Mouse (Mus musculus): ENCODE results near the gene Krtap28-13. TPM values are rescaled to one million over a fixed set of nuclear protein-coding genes. Genes with fewer than 3 reads are reported as not detected.

The Krtap28-13 gene
- polyA plus RNA-seq, 1 experiment from 2014 or later, result 0.29 TPM

DNA sequence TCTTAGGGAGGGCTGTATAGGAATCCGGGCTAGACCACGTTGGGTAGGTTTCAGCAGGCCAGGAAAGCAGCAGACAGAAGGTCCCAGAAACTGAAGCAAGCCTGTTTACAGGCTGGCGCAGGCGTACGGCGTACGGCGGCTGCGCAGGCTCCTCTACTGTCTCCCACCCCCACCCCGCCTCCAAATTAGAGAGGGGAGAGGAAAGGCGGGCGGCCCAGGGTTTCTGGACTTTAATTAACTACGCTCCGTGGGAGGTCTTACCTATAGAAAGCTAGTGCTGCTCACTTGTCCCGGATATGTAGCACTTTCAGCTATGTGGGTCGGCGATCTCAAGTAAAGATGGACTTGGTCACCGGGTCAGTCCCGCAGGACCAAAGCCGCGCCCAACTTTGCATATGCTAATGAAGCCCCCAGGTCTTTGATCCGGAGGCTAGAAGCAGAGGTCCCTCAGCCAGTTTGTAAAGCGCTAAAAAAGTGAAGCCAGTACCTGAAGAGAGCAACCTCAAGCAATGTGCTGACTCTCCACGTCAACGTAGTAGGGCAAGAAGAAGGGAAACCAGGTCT is 22.5 kb upstream of the Krtap28-13 start, which contains the start of gene Slc19a3:
TSS of gene Slc19a3 (minus strand) at position 340 of the 564 bp plus-strand sequence.
- peak within 1 kb of the TSS; percentile 36; the same call in 1 of the 2 replicates for H3K27ac ChIP-seq (replicated peaks; ENCODE audit: low read depth, low read length)
- H3K4me1 ChIP-seq (ENCODE audit: control insufficient read depth, insufficient read depth, low read length), result no peaks in the 10 kb centered on the region

DNA sequence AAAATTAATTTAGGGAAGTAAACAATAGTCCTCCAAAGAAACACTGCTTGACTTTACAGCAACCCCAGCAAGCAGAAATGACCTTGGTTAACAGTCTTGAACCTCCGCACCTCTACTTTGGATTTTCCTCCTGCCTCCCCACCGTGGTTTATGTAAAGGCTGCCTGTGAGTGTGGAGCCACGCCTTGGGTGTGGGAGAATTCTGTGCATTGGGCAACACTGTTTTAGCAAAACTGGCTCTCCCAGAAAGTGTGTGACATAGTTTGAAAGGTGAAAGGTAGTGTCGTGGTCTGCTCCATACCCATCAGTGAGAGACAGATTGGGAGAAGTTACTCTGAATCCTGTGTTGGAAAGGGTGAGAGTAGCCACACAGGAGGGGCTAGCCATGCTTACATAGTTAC is 21.6 kb upstream of the Krtap28-13 start:
- no peaks in the 10 kb centered on the region for H3K27me3 ChIP-seq (replicated peaks; ENCODE audit: control insufficient read depth, insufficient read depth, low read length)
- peak; percentile 33 for DNase-seq (ENCODE audit: low spot score)
- no peak overlapping the region for H3K9ac ChIP-seq (ENCODE audit: low read depth, low read length)
- no peaks in the 10 kb centered on the region for H3K36me3 ChIP-seq (ENCODE audit: control insufficient read depth, insufficient read depth, low read length)
- H3K4me1 ChIP-seq (ENCODE audit: control insufficient read depth, insufficient read depth, low read length), result no peaks in the 10 kb centered on the region
- 76% methylated on average over 4 of the region's 4 CpGs for WGBS
- no peak for ATAC-seq (ENCODE audit: low read depth)
- H3K9me3 ChIP-seq (ENCODE audit: control insufficient read depth, low read length), result no peaks in the 10 kb centered on the region
- H3K4me2 ChIP-seq (ENCODE audit: low read depth, low read length), result no peak overlapping the region
- H3K4me3 ChIP-seq (ENCODE audit: low read depth, low read length), result no peak overlapping the region
- no peak overlapping the region for H3K27ac ChIP-seq (replicated peaks; ENCODE audit: low read depth, low read length)

More for the DNA sequence above, 22.5 kb upstream of the Krtap28-13 start, which contains the start of gene Slc19a3:
- no peaks in the 10 kb centered on the region for H3K27me3 ChIP-seq (replicated peaks; ENCODE audit: control insufficient read depth, insufficient read depth, low read length)
- no peaks in the 10 kb centered on the region for H3K9me3 ChIP-seq (ENCODE audit: control insufficient read depth, low read length)
- H3K9ac ChIP-seq (ENCODE audit: low read depth, low read length), result peak within 1 kb of the TSS; percentile 54
- peak; percentile 93 for ATAC-seq (ENCODE audit: low read depth)
- 1% methylated on average over 25 of the region's 25 CpGs for WGBS
- peak within 1 kb of the TSS; percentile 72 for H3K4me2 ChIP-seq (ENCODE audit: low read depth, low read length)
- peak within 1 kb of the TSS; percentile 42 for H3K4me3 ChIP-seq (ENCODE audit: low read depth, low read length)
- no peaks in the 10 kb centered on the region for H3K36me3 ChIP-seq (ENCODE audit: control insufficient read depth, insufficient read depth, low read length)
- peak; percentile 87 for DNase-seq (ENCODE audit: low spot score)

DNA sequence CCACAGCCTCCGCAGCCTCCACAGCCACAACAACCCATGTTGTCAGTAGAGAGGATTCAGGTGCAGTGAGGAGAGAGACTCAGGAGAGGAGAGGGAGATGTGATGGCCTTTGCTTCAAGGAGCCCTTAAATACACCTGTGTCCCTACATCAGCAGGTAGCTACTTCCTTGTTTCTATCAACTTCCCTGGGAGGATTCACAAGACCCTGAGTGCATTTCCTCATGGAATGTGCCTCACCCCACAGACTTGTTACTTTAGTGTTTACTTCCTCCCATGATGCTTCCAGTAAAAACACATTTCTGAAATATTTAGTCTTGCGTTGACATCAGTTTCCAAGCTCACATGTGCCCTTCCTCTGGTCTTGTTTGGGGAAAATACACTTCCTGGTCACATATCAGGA is 18.4 kb upstream of the Krtap28-13 start, which contains the start of gene Krtap28-10:
TSS of gene Krtap28-10 (minus strand) at position 101 of the 400 bp plus-strand sequence.
- H3K9me3 ChIP-seq (ENCODE audit: control insufficient read depth, low read length), result no peaks in the 10 kb centered on the region
- H3K4me2 ChIP-seq (ENCODE audit: low read depth, low read length), result no peak within 1 kb of the TSS
- ATAC-seq (ENCODE audit: low read depth) (no peak), DNase-seq (ENCODE audit: low spot score) (no peak)
- no peaks in the 10 kb centered on the region for H3K4me1 ChIP-seq (ENCODE audit: control insufficient read depth, insufficient read depth, low read length)
- H3K36me3 ChIP-seq (ENCODE audit: control insufficient read depth, insufficient read depth, low read length), result no peaks in the 10 kb centered on the region
- no peak within 1 kb of the TSS for H3K4me3 ChIP-seq (ENCODE audit: low read depth, low read length)
- no peak within 1 kb of the TSS for H3K27ac ChIP-seq (replicated peaks; ENCODE audit: low read depth, low read length)
- no peaks in the 10 kb centered on the region for H3K27me3 ChIP-seq (replicated peaks; ENCODE audit: control insufficient read depth, insufficient read depth, low read length)
- H3K9ac ChIP-seq (ENCODE audit: low read depth, low read length), result no peak within 1 kb of the TSS
- 93% methylated on average over 2 of the region's 2 CpGs for WGBS

DNA sequence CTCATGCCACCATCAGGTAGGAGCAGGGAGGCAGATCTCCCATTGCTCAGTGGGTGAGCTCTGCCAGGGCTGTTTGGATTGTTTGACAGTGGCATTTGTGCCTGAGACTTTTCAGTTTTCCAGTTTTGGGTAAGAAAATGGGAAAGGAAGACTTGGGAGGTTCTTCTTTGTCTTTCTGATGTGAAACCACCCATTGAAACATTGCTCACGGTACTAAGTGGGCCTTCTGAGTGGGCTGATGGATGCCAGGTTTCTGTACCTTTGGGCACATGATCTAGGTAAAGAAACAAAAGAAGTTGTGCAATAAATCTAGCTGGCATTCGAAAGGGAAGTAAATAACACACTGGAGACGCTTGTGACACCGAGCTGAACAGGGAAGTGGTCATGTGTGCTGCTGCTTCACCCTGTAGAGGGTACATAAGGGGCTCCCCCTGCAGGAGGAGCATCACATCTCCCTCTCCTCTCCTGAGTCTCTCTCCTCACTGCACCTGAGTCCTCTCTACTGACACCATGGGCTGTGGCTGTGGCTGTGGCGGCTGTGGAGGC is 15.8 kb upstream of the Krtap28-13 start, which contains the start of gene Gm47969:
TSS of gene Gm47969 (plus strand) at position 51 of the 546 bp plus-strand sequence.
- H3K4me1 ChIP-seq (ENCODE audit: control insufficient read depth, insufficient read depth, low read length), result no peaks in the 10 kb centered on the region
- no peak within 1 kb of the TSS for H3K9ac ChIP-seq (ENCODE audit: low read depth, low read length)
- no peak within 1 kb of the TSS for H3K4me3 ChIP-seq (ENCODE audit: low read depth, low read length)
- no peak within 1 kb of the TSS for H3K27ac ChIP-seq (replicated peaks; ENCODE audit: low read depth, low read length)
- WGBS, result 84% methylated on average over 4 of the region's 5 CpGs
- DNase-seq (ENCODE audit: low spot score) (no peak), ATAC-seq (ENCODE audit: low read depth) (no peak)
- no peaks in the 10 kb centered on the region for H3K27me3 ChIP-seq (replicated peaks; ENCODE audit: control insufficient read depth, insufficient read depth, low read length)
- H3K4me2 ChIP-seq (ENCODE audit: low read depth, low read length), result no peak within 1 kb of the TSS
- H3K9me3 ChIP-seq (ENCODE audit: control insufficient read depth, low read length), result no peaks in the 10 kb centered on the region
- no peaks in the 10 kb centered on the region for H3K36me3 ChIP-seq (ENCODE audit: control insufficient read depth, insufficient read depth, low read length)

DNA sequence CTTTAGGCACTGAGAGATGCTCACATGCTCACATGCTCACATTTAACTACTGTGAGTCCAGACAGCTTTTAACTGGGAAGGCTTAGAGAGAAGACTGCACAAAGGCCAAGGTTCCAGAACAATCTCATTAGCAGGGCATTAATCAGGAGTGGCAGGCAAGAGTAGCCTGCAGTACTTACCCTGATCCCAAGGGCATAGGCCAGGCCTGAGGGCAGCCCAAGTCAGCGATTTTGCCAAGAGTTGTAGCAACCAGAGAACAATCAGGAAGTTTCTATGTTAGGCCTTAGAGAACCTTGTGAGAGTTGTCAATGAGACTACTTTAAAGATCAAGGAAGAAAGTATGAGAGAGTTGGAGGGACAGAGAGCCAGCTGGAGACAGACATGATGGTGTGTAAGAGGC is 2.2 kb upstream of the Krtap28-13 start:
- Histone ChIP-seq H3K4me2 (ENCODE audit: low read depth, low read length) (no peak overlapping the region), H3K36me3 (ENCODE audit: control insufficient read depth, insufficient read depth, low read length) (no peaks in the 10 kb centered on the region), H3K27ac (replicated peaks; ENCODE audit: low read depth, low read length) (no peak overlapping the region), H3K27me3 (replicated peaks; ENCODE audit: control insufficient read depth, insufficient read depth, low read length) (no peaks in the 10 kb centered on the region), H3K9ac (ENCODE audit: low read depth, low read length) (no peak overlapping the region), H3K9me3 (ENCODE audit: control insufficient read depth, low read length) (no peaks in the 10 kb centered on the region), H3K4me3 (ENCODE audit: low read depth, low read length) (no peak overlapping the region), H3K4me1 (ENCODE audit: control insufficient read depth, insufficient read depth, low read length) (no peaks in the 10 kb centered on the region)
- WGBS, result 44% methylated on average over 1 of the region's 1 CpGs
- ATAC-seq (ENCODE audit: low read depth), result no peak
- no peak for DNase-seq (ENCODE audit: low spot score)

DNA sequence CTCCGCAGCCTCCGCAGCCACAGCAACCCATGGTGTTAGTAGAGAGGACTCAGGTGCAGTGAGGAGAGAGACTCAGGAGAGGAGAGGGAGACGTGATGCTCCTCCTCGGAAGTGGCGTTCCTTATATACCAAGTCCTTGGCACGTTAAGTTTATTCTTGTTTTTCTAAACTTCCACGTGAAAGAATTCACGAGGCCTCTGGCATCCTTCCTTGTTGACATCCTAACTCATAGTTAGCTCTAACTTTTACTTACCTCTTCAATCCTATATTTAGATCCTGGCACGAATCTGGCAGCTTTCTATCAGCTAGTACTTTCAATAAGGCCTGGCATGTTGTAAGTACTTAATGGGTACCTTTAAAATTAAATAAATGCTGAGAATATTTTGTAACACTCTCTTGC is 1.5 kb upstream of the Krtap28-13 start, which contains the start of gene A030005K14Rik:
TSS of gene A030005K14Rik (minus strand) at position 101 of the 400 bp plus-strand sequence.
- ATAC-seq (ENCODE audit: low read depth) (no peak), DNase-seq (ENCODE audit: low spot score) (no peak)
- H3K4me2 ChIP-seq (ENCODE audit: low read depth, low read length), result no peak within 1 kb of the TSS
- H3K4me1 ChIP-seq (ENCODE audit: control insufficient read depth, insufficient read depth, low read length), result no peaks in the 10 kb centered on the region
- no peak within 1 kb of the TSS for H3K4me3 ChIP-seq (ENCODE audit: low read depth, low read length)
- WGBS, result 86% methylated on average over 9 of the region's 9 CpGs
- H3K27me3 ChIP-seq (replicated peaks; ENCODE audit: control insufficient read depth, insufficient read depth, low read length), result no peaks in the 10 kb centered on the region
- H3K9ac ChIP-seq (ENCODE audit: low read depth, low read length), result no peak within 1 kb of the TSS
- H3K9me3 ChIP-seq (ENCODE audit: control insufficient read depth, low read length), result no peaks in the 10 kb centered on the region
- no peaks in the 10 kb centered on the region for H3K36me3 ChIP-seq (ENCODE audit: control insufficient read depth, insufficient read depth, low read length)
- no peak within 1 kb of the TSS for H3K27ac ChIP-seq (replicated peaks; ENCODE audit: low read depth, low read length)

DNA sequence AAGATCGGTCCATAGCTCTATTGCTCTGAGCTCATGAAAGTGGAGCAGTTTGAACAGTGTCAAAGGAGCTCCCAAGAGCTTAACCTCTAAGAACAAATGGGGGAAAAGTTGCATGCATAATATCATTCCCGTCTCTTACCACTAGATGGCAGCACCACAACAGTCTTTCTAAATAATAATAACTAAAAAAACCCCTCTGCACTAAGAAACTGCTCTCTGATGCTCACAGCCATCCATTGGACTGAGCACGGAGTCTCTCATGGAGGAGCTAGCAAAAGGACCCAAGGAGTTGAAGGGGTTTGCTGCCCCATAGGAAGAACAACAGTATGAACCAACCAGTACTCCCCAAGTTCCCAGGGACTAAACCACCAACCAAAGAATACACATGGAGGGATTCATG is 4.1 kb downstream of the Krtap28-13 start:
- WGBS, result 35% methylated on average over 3 of the region's 3 CpGs

DNA sequence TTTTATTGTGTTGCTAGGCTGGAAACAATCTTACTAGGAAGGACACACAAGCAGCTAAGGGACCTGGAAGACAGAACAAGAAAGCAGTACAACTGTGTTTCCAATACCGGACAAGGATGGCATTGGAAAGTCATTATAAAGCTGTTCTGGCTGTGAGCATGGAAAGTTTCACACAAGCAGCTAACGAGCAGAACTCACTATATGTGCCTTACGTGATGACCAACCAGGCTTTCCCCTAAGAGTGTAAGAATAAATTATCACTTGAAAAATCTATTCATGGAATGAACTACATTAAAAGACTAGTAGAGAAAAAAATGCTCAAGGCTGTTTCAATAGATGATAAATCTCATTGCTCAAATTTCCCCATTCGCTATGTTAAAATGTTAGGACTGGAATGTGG is 5.8 kb downstream of the Krtap28-13 start:
- DNase-seq (ENCODE audit: low spot score), result no peak
- Histone ChIP-seq H3K27ac (replicated peaks; ENCODE audit: low read depth, low read length) (no peak overlapping the region), H3K36me3 (ENCODE audit: control insufficient read depth, insufficient read depth, low read length) (no peaks in the 10 kb centered on the region), H3K4me3 (ENCODE audit: low read depth, low read length) (no peak overlapping the region), H3K4me2 (ENCODE audit: low read depth, low read length) (no peak overlapping the region), H3K9me3 (ENCODE audit: control insufficient read depth, low read length) (no peaks in the 10 kb centered on the region), H3K27me3 (replicated peaks; ENCODE audit: control insufficient read depth, insufficient read depth, low read length) (no peaks in the 10 kb centered on the region), H3K9ac (ENCODE audit: low read depth, low read length) (no peak overlapping the region), H3K4me1 (ENCODE audit: control insufficient read depth, insufficient read depth, low read length) (no peaks in the 10 kb centered on the region)
- ATAC-seq (ENCODE audit: low read depth), result no peak
- 88% methylated on average over 4 of the region's 4 CpGs for WGBS

More for the DNA sequence above, 4.1 kb downstream of the Krtap28-13 start:
- Histone ChIP-seq H3K36me3 (ENCODE audit: control insufficient read depth, insufficient read depth, low read length) (no peaks in the 10 kb centered on the region), H3K4me3 (ENCODE audit: low read depth, low read length) (no peak overlapping the region), H3K4me1 (ENCODE audit: control insufficient read depth, insufficient read depth, low read length) (no peaks in the 10 kb centered on the region), H3K9ac (ENCODE audit: low read depth, low read length) (no peak overlapping the region), H3K4me2 (ENCODE audit: low read depth, low read length) (no peak overlapping the region), H3K9me3 (ENCODE audit: control insufficient read depth, low read length) (no peaks in the 10 kb centered on the region), H3K27ac (replicated peaks; ENCODE audit: low read depth, low read length) (no peak overlapping the region), H3K27me3 (replicated peaks; ENCODE audit: control insufficient read depth, insufficient read depth, low read length) (no peaks in the 10 kb centered on the region)
- DNase-seq (ENCODE audit: low spot score), result peak; percentile 49
- no peak for ATAC-seq (ENCODE audit: low read depth)

DNA sequence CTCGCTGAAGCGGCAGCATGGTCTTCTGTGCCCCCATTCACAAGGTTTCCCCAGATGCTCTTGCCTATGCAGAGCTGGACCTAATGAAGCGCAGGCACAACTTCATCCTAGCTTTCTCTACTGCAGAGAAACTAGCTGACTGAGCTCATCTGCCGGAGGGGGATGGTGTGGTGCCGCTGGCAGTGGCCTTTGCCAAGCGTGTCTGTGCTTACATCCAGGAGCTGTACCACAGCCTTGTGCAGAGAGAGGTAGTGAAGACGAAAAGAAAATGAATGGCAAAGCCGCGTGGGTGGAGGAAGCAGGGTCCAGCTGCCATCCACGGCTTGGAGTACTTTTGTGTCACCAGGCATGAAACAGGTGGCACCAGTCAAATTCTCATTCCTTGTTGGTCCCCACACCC is 6.5 kb downstream of the Krtap28-13 start:
- H3K9ac ChIP-seq (ENCODE audit: low read depth, low read length), result no peak overlapping the region
- 85% methylated on average over 10 of the region's 10 CpGs for WGBS
- H3K4me3 ChIP-seq (ENCODE audit: low read depth, low read length), result no peak overlapping the region
- H3K4me2 ChIP-seq (ENCODE audit: low read depth, low read length), result no peak overlapping the region
- no peaks in the 10 kb centered on the region for H3K36me3 ChIP-seq (ENCODE audit: control insufficient read depth, insufficient read depth, low read length)
- DNase-seq (ENCODE audit: low spot score), result no peak
- H3K27ac ChIP-seq (replicated peaks; ENCODE audit: low read depth, low read length), result no peak overlapping the region
- H3K4me1 ChIP-seq (ENCODE audit: control insufficient read depth, insufficient read depth, low read length), result no peaks in the 10 kb centered on the region
- no peaks in the 10 kb centered on the region for H3K27me3 ChIP-seq (replicated peaks; ENCODE audit: control insufficient read depth, insufficient read depth, low read length)
- no peaks in the 10 kb centered on the region for H3K9me3 ChIP-seq (ENCODE audit: control insufficient read depth, low read length)
- no peak for ATAC-seq (ENCODE audit: low read depth)
